Mouse (Mus musculus) ovary, adult 2 months (tissue): ENCODE results near the gene Ing2. TPM values are rescaled to one million over a fixed set of nuclear protein-coding genes. Genes with fewer than 3 reads are reported as not detected.

Experiments used
- polyA plus RNA-seq: library from polyadenylated mRNA; depleted of rRNA; stranded (reverse); fragments of >200 nt; gene quantifications from 2 replicates; pipeline ENCODE4 v1.2.3, GENCODE M21; 2012; rRNA removed

The Ing2 gene
- polyA plus RNA-seq = 2.2 and 2.4 TPM in 2 replicates

GRCm38 (mm10) chr8:47674777-47675710 lies at the start of gene Ing2:
Ing2 (minus strand) TSS chr8:47675556.

GRCm38 (mm10) chr8:47713761-47714745 lies 38.7 kb upstream of the Ing2 start, which contains the start of gene Cdkn2aip:
Cdkn2aip (minus strand) TSS chr8:47713932.

Other genes starting within 250 kb of the Ing2 start
- 3.7 and 4.2 TPM in 2 replicates for gene Stox2, start 229.2 kb downstream of the Ing2 start, polyA plus RNA-seq
- 18.1 and 21.3 TPM in 2 replicates for gene Trappc11, start 142.1 kb downstream of the Ing2 start, polyA plus RNA-seq
- 21.2 and 27.5 TPM in 2 replicates for gene Rwdd4a, start 141.9 kb downstream of the Ing2 start, polyA plus RNA-seq
- 20.7 and 26.0 TPM in 2 replicates for gene Cdkn2aip, start 38.4 kb upstream of the Ing2 start, polyA plus RNA-seq
- gene Cldn24, start 146.6 kb upstream of the Ing2 start, polyA plus RNA-seq = not detected in 2 replicates
- gene Cldn22, start 148.9 kb upstream of the Ing2 start, polyA plus RNA-seq = 15.0 and 16.2 TPM in 2 replicates